Mouse (Mus musculus) Patski (cell line): Measurements from ENCODE around the gene Rho. TPM values are rescaled to one million over a fixed set of nuclear protein-coding genes. Genes with fewer than 3 reads are reported as not detected.

Experiments
- ATAC-seq: fragments of 100-300 bp; one replicate; pipeline ENCODE4 v1.8.0; 2021
- CTCF ChIA-PET: fragments of 350-600 bp; sonication (Branson Sonifier 250); formaldehyde crosslinking; loops from one replicate; lab custom pipeline; 2022; ENCODE audit warnings: inconsistent platforms; lab: Charles Lee
- POLR2A ChIA-PET: fragments of 350-600 bp; sonication (Branson Sonifier 250); formaldehyde crosslinking; loops from one replicate; lab custom pipeline; 2022; ENCODE audit warnings: antibody characterized with exemption, inconsistent platforms; lab: Charles Lee
- DNase-seq: peaks from one replicate; pipeline ENCODE4 v3.0.0-alpha.2; 2011; ENCODE audit warnings: low read depth, low spot score
- H3K27me3 ChIP-seq: fragments of 371-371 bp; one replicate; pipeline ENCODE4 v1.5.1; 2021
- CTCF ChIP-seq: fragments of 100-300 bp; IDR thresholded peaks from one replicate; pipeline ENCODE4 v1.5.1; 2021
- in situ Hi-C: fragments of 300-500 bp; cut with MboI; formaldehyde crosslinking; loops from 3 replicates; pipeline ENCODE4 v1.11.1; 2018; ENCODE audit warnings: low pct_unique_long_range_greater_than_20kb, mixed read lengths
- polyA plus RNA-seq: library from polyadenylated mRNA; unstranded; gene quantifications from one replicate; pipeline ENCODE4 v1.2.3, GENCODE M21; 2021

Gene Rho
- 0.12 TPM for polyA plus RNA-seq

GRCm38 (mm10) chr6:115931639-115932038 is at the start of gene Rho:
TSS of gene Rho (plus strand) at chr6:115931748.
- in situ Hi-C loops: no loop called here
- CTCF ChIA-PET: interaction anchor here (0.7 to 3.5 kb wide), 3 partner anchors 12 to 31 kb away, joined by 3 to 10 read pairs (median 4); no protein-coding TSS in a partner anchor
- no peak for TF ChIP-seq CTCF
- ATAC-seq: no peak
- no peak for DNase-seq
- POLR2A ChIA-PET: no interaction called here
- H3K27me3 ChIP-seq: no peaks in the 10 kb centered on the region

GRCm38 (mm10) chr6:115884018-115884417 is 47.5 kb upstream of the Rho start:
- no peak for ATAC-seq
- ChIA-PET POLR2A (no interaction called here), CTCF (interaction anchor here (1.5 kb wide), 1 partner anchor 16 kb away, joined by 5 read pairs; no protein-coding TSS in a partner anchor)
- DNase-seq: no peak
- TF ChIP-seq CTCF: no peak
- no peaks in the 10 kb centered on the region for H3K27me3 ChIP-seq
- in situ Hi-C loops: loop anchor here (25.0 kb wide), 1 partner anchor 528 kb away; no protein-coding TSS in a partner anchor

- ATAC-seq: no peak
- in situ Hi-C loops: loop anchor here (25.0 kb wide), 1 partner anchor 525 kb away; no protein-coding TSS in a partner anchor
- CTCF ChIA-PET: interaction anchor here (2.0 to 2.8 kb wide), 2 partner anchors 14 to 33 kb away, joined by 4 to 17 read pairs; partner anchors contain the start of genes Ift122 and Mbd4
- H3K27me3 ChIP-seq: no peaks in the 10 kb centered on the region
- no peak for TF ChIP-seq CTCF
- DNase-seq: no peak
- POLR2A ChIA-PET: interaction anchor here (0.9 kb wide), 1 partner anchor 13 kb away, joined by 3 read pairs; no protein-coding TSS in a partner anchor
Measured at GRCm38 (mm10) chr6:115886894-115887293, 44.7 kb upstream of the Rho start.

DNA sequence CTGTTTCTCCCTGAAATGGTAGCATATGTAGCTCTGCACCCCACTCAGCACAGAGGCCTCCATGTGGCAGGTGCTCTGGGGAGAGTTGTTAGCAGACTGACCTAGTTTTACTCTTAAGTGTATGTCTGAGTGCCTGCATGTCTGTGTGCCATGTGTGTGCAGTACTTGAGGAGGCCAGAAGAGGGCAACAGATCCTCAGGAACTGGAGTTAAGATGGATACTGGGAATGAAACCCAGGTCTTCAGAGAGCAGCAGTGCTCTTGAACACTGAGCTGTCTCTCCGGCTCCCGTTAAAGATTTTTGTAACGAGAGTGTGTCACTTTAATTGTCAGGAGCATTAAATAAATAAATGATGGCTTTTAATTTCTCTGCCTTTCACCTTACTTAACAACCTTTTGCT is 43.3 kb upstream of the Rho start:
- in situ Hi-C loops: loop anchor here (25.0 kb wide), 1 partner anchor 524 kb away; no protein-coding TSS in a partner anchor
- H3K27me3 ChIP-seq: no peaks in the 10 kb centered on the region
- ChIA-PET CTCF (interaction anchor here (0.8 to 2.8 kb wide), 3 partner anchors 11 to 15 kb away, joined by 3 to 17 read pairs (median 4); no protein-coding TSS in a partner anchor), POLR2A (no interaction called here)
- DNase-seq: no peak
- TF ChIP-seq CTCF: no peak
- no peak for ATAC-seq

DNA sequence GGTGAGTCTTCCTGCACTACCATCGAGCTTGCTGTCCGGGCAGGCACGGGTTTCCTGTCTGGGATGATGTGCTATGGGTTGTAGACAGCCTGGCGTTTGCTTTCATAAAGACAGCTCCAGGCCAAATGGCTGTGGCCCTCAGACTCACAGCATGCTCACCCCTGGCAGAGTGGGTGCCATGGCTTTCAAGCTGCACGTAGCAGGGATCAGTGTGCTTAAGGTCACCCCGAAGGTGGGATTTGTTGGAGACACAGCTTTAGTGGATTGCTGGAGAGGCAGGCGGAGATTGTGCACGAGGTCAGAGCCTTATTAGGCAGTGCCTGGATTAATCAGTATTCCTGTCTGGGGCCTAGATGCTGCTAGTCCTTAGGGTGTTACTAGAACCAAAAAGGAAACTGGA is 40.9 kb upstream of the Rho start:
- ChIA-PET POLR2A (no interaction called here), CTCF (interaction anchor here (1.0 to 1.1 kb wide), 2 partner anchors 11 to 38 kb away, joined by 3 read pairs; no protein-coding TSS in a partner anchor)
- in situ Hi-C loops: loop anchor here (25.0 kb wide), 1 partner anchor 522 kb away; no protein-coding TSS in a partner anchor
- no peak for DNase-seq
- H3K27me3 ChIP-seq: no peaks in the 10 kb centered on the region
- ATAC-seq: no peak
- no peak for TF ChIP-seq CTCF

- DNase-seq: no peak
- ATAC-seq: peak; percentile 6
- TF ChIP-seq CTCF: no peak
- no peaks in the 10 kb centered on the region for H3K27me3 ChIP-seq
- ChIA-PET POLR2A (no interaction called here), CTCF (interaction anchor here (1.0 to 1.1 kb wide), 2 partner anchors 10 to 39 kb away, joined by 3 read pairs; no protein-coding TSS in a partner anchor)
- in situ Hi-C loops: loop anchor here (25.0 kb wide), 1 partner anchor 521 kb away; no protein-coding TSS in a partner anchor
Measured at GRCm38 (mm10) chr6:115891061-115891460, 40.5 kb upstream of the Rho start.

DNA sequence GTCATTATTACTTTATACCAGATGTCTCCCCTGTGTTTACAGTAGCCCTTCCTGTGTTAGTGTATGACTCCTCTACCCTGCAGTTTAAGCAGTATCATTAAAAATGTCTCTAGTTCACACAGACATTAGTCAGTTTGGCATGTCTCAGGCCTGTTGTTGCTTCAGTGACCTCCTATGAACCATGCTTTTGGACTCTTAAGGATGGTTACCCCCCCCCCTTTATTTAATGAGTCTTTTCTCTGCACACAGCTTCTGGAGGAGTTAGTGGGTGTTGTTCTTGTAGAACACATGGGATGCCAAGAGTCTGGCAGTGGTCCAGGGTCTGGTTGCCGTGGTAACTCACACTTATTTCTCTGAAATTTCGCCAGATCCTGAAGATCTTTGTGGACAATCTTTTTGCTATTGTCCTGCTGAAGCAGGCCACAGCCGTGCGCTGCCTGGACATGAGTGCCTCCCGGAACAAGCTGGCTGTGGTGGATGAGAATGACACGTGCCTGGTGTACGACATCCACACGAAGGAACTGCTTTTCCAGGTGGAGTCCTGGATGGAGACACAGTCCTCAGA is 40.0 kb upstream of the Rho start:
- no peaks in the 10 kb centered on the region for H3K27me3 ChIP-seq
- DNase-seq: no peak
- TF ChIP-seq CTCF: no peak
- ATAC-seq: no peak
- ChIA-PET POLR2A (no interaction called here), CTCF (interaction anchor here (1.0 to 1.1 kb wide), 2 partner anchors 10 to 39 kb away, joined by 3 read pairs; no protein-coding TSS in a partner anchor)
- in situ Hi-C loops: loop anchor here (25.0 kb wide), 1 partner anchor 521 kb away; no protein-coding TSS in a partner anchor

GRCm38 (mm10) chr6:115892363-115892762 is 39.2 kb upstream of the Rho start:
- no peak for ATAC-seq
- no peaks in the 10 kb centered on the region for H3K27me3 ChIP-seq
- CTCF ChIA-PET: interaction anchor here (1.0 kb wide), 1 partner anchor 9 kb away, joined by 5 read pairs; no protein-coding TSS in a partner anchor
- in situ Hi-C loops: loop anchor here (25.0 kb wide), 1 partner anchor 520 kb away; no protein-coding TSS in a partner anchor
- TF ChIP-seq CTCF: no peak
- POLR2A ChIA-PET: no interaction called here
- no peak for DNase-seq

- no peaks in the 10 kb centered on the region for H3K27me3 ChIP-seq
- ATAC-seq: no peak
- no peak for DNase-seq
- POLR2A ChIA-PET: no interaction called here
- in situ Hi-C loops: loop anchor here (25.0 kb wide), 1 partner anchor 516 kb away; no protein-coding TSS in a partner anchor
- CTCF ChIA-PET: interaction anchor here (0.9 kb wide), 1 partner anchor 49 kb away, joined by 3 read pairs; no protein-coding TSS in a partner anchor
- no peak for TF ChIP-seq CTCF
Measured at GRCm38 (mm10) chr6:115896346-115896745, 35.2 kb upstream of the Rho start.

GRCm38 (mm10) chr6:115897117-115897516 is 34.4 kb upstream of the Rho start:
- DNase-seq (no peak), ATAC-seq (no peak)
- TF ChIP-seq CTCF: no peak
- H3K27me3 ChIP-seq: no peaks in the 10 kb centered on the region
- in situ Hi-C loops: loop anchor here (25.0 kb wide), 1 partner anchor 515 kb away; no protein-coding TSS in a partner anchor
- ChIA-PET POLR2A (no interaction called here), CTCF (no interaction called here)
